Mouse (Mus musculus) C2C12 (cell line): ENCODE measurements around the gene Gm32717.
"Not testable (repeated sequence)": the region's sequence is repeated elsewhere in the genome, so short reads cannot be mapped to it uniquely, and the experiment has no call there.

Experiments used
- CTCF ChIP-seq: IDR thresholded peaks from one replicate; pipeline ENCODE4 v1.5.1; 2011; ENCODE audit not compliant: control insufficient read depth, insufficient read depth, insufficient read length
- FOSL1 ChIP-seq: IDR thresholded peaks from one replicate; pipeline ENCODE4 v1.8.0; 2011; ENCODE audit warnings: mild to moderate bottlenecking, low read length; ENCODE audit not compliant: poor library complexity, insufficient read depth, severe bottlenecking
- MYOG ChIP-seq: IDR thresholded peaks from one replicate; pipeline ENCODE4 v1.6.1; 2011; ENCODE audit not compliant: control insufficient read depth, insufficient read length; ENCODE audit errors: extremely low read depth

GRCm38 (mm10) chr10:118271416-118271815 lies 30.8 kb upstream of the Gm32717 start:
- not testable (repeated sequence) for TF ChIP-seq FOSL1, CTCF, MYOG
